In the genomic region with DNA sequence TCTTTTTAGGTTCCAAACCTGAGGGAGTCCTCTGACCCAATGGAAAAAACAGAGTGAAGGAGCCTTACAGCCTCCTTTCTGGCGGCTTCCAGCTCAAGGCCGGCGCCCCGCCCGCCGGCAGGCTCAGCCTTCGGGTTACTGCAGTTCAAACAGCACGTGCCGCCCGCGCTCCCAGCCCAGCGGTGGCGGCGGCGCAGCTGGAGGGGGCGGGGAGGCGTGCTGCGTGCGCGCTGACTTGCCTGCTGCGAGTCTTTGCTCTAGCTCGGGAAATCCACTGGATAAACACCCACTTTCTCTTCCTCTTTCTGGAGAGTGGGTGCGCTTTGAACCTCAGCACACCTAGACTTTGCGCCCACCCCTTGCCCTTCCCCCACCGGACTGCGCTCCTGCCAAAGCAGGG, we compare ENCODE assay signal across 8 mouse cellular contexts. TPM values are rescaled to one million over a fixed set of nuclear protein-coding genes. Genes with fewer than 3 reads are reported as not detected.
A peak's percentile ranks its signal among the peaks of the same experiment; 100 is the strongest.
DNase-seq lines count a peak whose midpoint lies in the region; ATAC-seq and TF ChIP-seq lines count a peak whose summit lies in the region.

No protein-coding gene starts in this region.

- 0 out of 2 replicates have a peak, but pooled peaks cover 3% of the 10 kb centered on the region for H3K4me1 ChIP-seq in cortical plate, adult 2 months (ENCODE audit: control insufficient read depth, insufficient read depth, low read length)
- peaks cover 59% of the 10 kb centered on the region for H3K4me1 ChIP-seq in limb, embryonic 14.5 days (ENCODE audit: control insufficient read depth, insufficient read depth, low read length)
- H3K4me1 ChIP-seq in midbrain, embryonic 13.5 days (replicated peaks): peaks cover 57% of the 10 kb centered on the region
- H3K4me1 ChIP-seq in testis, adult 2 months (ENCODE audit: control insufficient read depth, insufficient read depth, low read length): peaks cover 29% of the 10 kb centered on the region

- DNase-seq in R1 (ENCODE audit: low read depth, low spot score): peak; percentile 63
- DNase-seq in gastrocnemius, postnatal 36 days: peak; percentile 57 to 66
- DNase-seq in induced T-regulatory cell, adult 2 months (ENCODE audit: low read depth): peak; percentile 17
- DNase-seq in limb, embryonic 14.5 days (ENCODE audit: low spot score): peak; percentile 84
- DNase-seq in cerebellum, postnatal 14 days: no peak

- peaks cover 10% of the 10 kb centered on the region; the same call in 1 of the 2 replicates for H3K27me3 ChIP-seq in limb, embryonic 14.5 days (ENCODE audit: control insufficient read depth, insufficient read depth, low read length)
- peaks cover 100% of the 10 kb centered on the region for H3K27me3 ChIP-seq in midbrain, embryonic 13.5 days
- peaks cover 2% of the 10 kb centered on the region; the same call in 1 of the 2 replicates for H3K27me3 ChIP-seq in testis, adult 2 months (ENCODE audit: control insufficient read depth, insufficient read depth, low read length)

- peak overlapping the region; percentile 15; the same call in 1 of the 2 replicates for H3K4me3 ChIP-seq in cortical plate, adult 2 months (ENCODE audit: insufficient read depth, low read length)
- peak overlapping the region; percentile 58 for H3K4me3 ChIP-seq in limb, embryonic 14.5 days (replicated peaks; ENCODE audit: low read length)
- H3K4me3 ChIP-seq in midbrain, embryonic 13.5 days (replicated peaks): peak overlapping the region; percentile 50
- peak overlapping the region; percentile 59 for H3K4me3 ChIP-seq in testis, adult 2 months (ENCODE audit: control insufficient read depth, low read depth, low read length)

- H3K4me2 ChIP-seq in limb, embryonic 14.5 days (replicated peaks; ENCODE audit: low read depth, low read length, severe bottlenecking): peak overlapping the region; percentile 87
- peak overlapping the region; percentile 85 for H3K4me2 ChIP-seq in midbrain, embryonic 13.5 days (replicated peaks)

- intact Hi-C loops in gastrocnemius, postnatal 36 days (cut with DNase I): loop anchor here (5.0 to 10.0 kb wide), 2 partner anchors 319 to 486 kb away; no protein-coding TSS in a partner anchor

- WGBS in limb, embryonic 14.5 days: under 1% methylated on average over 26 of the region's 26 CpGs
- WGBS in midbrain, embryonic 13.5 days: under 1% methylated on average over 26 of the region's 26 CpGs

- no peaks in the 10 kb centered on the region for H3K9me3 ChIP-seq in limb, embryonic 14.5 days (ENCODE audit: control insufficient read depth, low read length)
- H3K9me3 ChIP-seq in midbrain, embryonic 13.5 days: no peaks in the 10 kb centered on the region

- ATAC-seq in limb, embryonic 14.5 days (ENCODE audit: low FRiP score, low read depth): peak; percentile 67
- ATAC-seq in midbrain, embryonic 13.5 days: peak; percentile 53

- H3K36me3 ChIP-seq in limb, embryonic 14.5 days (ENCODE audit: control insufficient read depth, insufficient read depth, low read length): peaks cover 17% of the 10 kb centered on the region
- no peaks in the 10 kb centered on the region for H3K36me3 ChIP-seq in midbrain, embryonic 13.5 days
- no peaks in the 10 kb centered on the region for H3K36me3 ChIP-seq in testis, adult 2 months (ENCODE audit: control insufficient read depth, insufficient read depth, low read length)

- H3K9ac ChIP-seq in limb, embryonic 14.5 days (ENCODE audit: low read depth, low read length, severe bottlenecking): peak overlapping the region; percentile 64
- H3K9ac ChIP-seq in midbrain, embryonic 13.5 days (replicated peaks): no peak overlapping the region

- no peak for TF ChIP-seq POLR2A in cortical plate, adult 2 months (IDR thresholded peaks at IDR 0.05; ENCODE audit: extremely low read depth, insufficient read depth, low read length)
- TF ChIP-seq POLR2A in limb, embryonic 14.5 days (IDR thresholded peaks at IDR 0.05; ENCODE audit: borderline replicate concordance, extremely low read depth, insufficient read depth, insufficient read length): no peak
- TF ChIP-seq POLR2A in testis, adult 2 months (IDR thresholded peaks at IDR 0.05; ENCODE audit: control insufficient read depth, low read depth, low read length): no peak

- no peak overlapping the region for H3K27ac ChIP-seq in cortical plate, adult 2 months (ENCODE audit: insufficient read depth, low read length)
- peak overlapping the region; percentile 81 for H3K27ac ChIP-seq in limb, embryonic 14.5 days (replicated peaks; ENCODE audit: low read depth, low read length)
- no peak overlapping the region for H3K27ac ChIP-seq in midbrain, embryonic 13.5 days
- H3K27ac ChIP-seq in testis, adult 2 months (ENCODE audit: control insufficient read depth, insufficient read depth, low read depth, low read length): peak overlapping the region; percentile 74

- no peak for TF ChIP-seq CTCF in cortical plate, adult 2 months (IDR thresholded peaks at IDR 0.05; ENCODE audit: extremely low read depth, insufficient read depth, low read length)
- TF ChIP-seq CTCF in testis, adult 2 months (IDR thresholded peaks at IDR 0.05; ENCODE audit: control insufficient read depth, insufficient read depth, insufficient replicate concordance, low read depth, low read length): no peak

RNA-seq across cellular contexts. Expression of a gene that starts 10.3 kb away (rescaled TPM):
- 1.7 and 1.8 TPM in 2 replicates for polyA plus RNA-seq in cortical plate, adult 2 months (2012; rRNA removed)
- total RNA-seq in gastrocnemius, postnatal 36 days (2021): 1 to 10 TPM; 4.2 to 4.9 TPM
- polyA plus RNA-seq in limb, embryonic 14.5 days (2012; rRNA removed): 20.1 and 26.1 TPM in 2 replicates
- polyA plus RNA-seq in limb, embryonic 14.5 days (2014; fragmentation: Nextera tagmentation; extraction: Ambion mirVana): 10.0 and 13.0 TPM in 2 replicates
- polyA plus RNA-seq in midbrain, embryonic 13.5 days (2015; fragmentation: Nextera tagmentation; extraction: Ambion mirVana): 12.6 and 14.7 TPM in 2 replicates
- 9.1 and 14.0 TPM in 2 replicates for polyA plus RNA-seq in testis, adult 2 months (2012; rRNA removed)

Comparison
In these comparisons a context has a peak if more than half of its experiments do, and no peak if none do; other contexts are left out.
1. DNase-seq: peak in R1 (single experiment), gastrocnemius, postnatal 36 days (2 of 2), induced T-regulatory cell, adult 2 months (single experiment) and limb, embryonic 14.5 days (single experiment); none in cerebellum, postnatal 14 days (0 of 2).
2. H3K27ac ChIP-seq: peak in limb, embryonic 14.5 days (single experiment) and testis, adult 2 months (single experiment); none in cortical plate, adult 2 months (single experiment) and midbrain, embryonic 13.5 days (single experiment).
3. Peak in every context shown above with its lines, with median percentiles within 50 percentile points of each other: H3K4me3 ChIP-seq.